Mouse (Mus musculus): ENCODE data around the gene Dhdds.

GRCm38 (mm10) chr4:133928576-133929277 is 72.0 kb downstream of the Dhdds start:
- no peak for TF ChIP-seq CTCF (IDR thresholded peaks at IDR 0.05; ENCODE audit: low read depth)
- no peak for TF ChIP-seq EP300 (optimal IDR thresholded peaks at IDR 0.05)

Measured in stomach, postnatal 0 days (tissue).